ENCODE assay signal across 14 mouse cellular contexts in the genomic region with DNA sequence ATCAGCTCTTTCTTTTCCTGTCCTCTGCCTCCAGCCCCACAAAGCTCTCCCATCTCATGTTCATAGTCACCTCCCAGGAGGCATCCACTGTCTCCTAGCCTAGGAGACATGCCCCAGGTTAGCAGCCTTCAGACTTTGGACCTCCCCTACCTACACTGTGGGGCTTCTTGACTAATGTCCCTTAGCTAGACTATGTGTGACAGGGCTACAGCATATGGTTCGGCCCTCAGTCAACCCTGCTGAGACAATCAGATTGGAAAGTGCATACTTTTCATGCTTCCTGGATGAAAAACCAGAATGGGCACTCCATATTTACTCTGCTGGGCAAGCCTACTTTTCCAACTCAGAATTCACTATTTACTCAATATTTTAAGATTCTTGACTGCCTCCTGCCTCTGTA.
"Had no signal": no experiment of that assay in that cellular context is flagged by ENCODE, and none has a peak within 500 bp of the region (broad histone marks: within the 10 kb centered on the region; RNA-seq: fewer than 3 reads in every experiment).

No protein-coding gene starts in this region.

- H3K4me1 ChIP-seq: midbrain, embryonic 13.5 days; midbrain, embryonic 15.5 days; neural tube, embryonic 12.5 days had no signal

- H3K4me3 ChIP-seq: liver, embryonic 12.5 days; megakaryocyte, embryonic 14.5 days; midbrain, embryonic 13.5 days; midbrain, embryonic 15.5 days; neural tube, embryonic 12.5 days had no signal

- H3K36me3 ChIP-seq: liver, embryonic 12.5 days; midbrain, embryonic 13.5 days; midbrain, embryonic 15.5 days; neural tube, embryonic 12.5 days had no signal

- H3K27me3 ChIP-seq: liver, embryonic 12.5 days; midbrain, embryonic 13.5 days; midbrain, embryonic 15.5 days; neural tube, embryonic 12.5 days had no signal

- ATAC-seq: liver, embryonic 12.5 days; midbrain, embryonic 13.5 days; midbrain, embryonic 15.5 days had no signal

- H3K4me2 ChIP-seq: liver, embryonic 12.5 days; midbrain, embryonic 11.5 days; midbrain, embryonic 13.5 days; midbrain, embryonic 15.5 days; neural tube, embryonic 12.5 days had no signal

- H3K27ac ChIP-seq: liver, embryonic 12.5 days; liver, embryonic 14.5 days; midbrain, embryonic 13.5 days; midbrain, embryonic 15.5 days; neural tube, embryonic 12.5 days had no signal

- DNase-seq: lung, adult 18-20 months; lung, postnatal 10 days; lung, postnatal 4 days; right cerebral cortex, postnatal 14 days; thymus, adult 2 months; thymus, postnatal 25 days; thymus, postnatal 4 days had no signal

- H3K9me3 ChIP-seq: liver, embryonic 12.5 days; midbrain, embryonic 13.5 days; midbrain, embryonic 15.5 days; neural tube, embryonic 12.5 days had no signal

- H3K9ac ChIP-seq: liver, embryonic 12.5 days; liver, embryonic 14.5 days; midbrain, embryonic 13.5 days; midbrain, embryonic 15.5 days; neural tube, embryonic 12.5 days had no signal
